ENCODE assay signal across 8 mouse cellular contexts in the genomic region with DNA sequence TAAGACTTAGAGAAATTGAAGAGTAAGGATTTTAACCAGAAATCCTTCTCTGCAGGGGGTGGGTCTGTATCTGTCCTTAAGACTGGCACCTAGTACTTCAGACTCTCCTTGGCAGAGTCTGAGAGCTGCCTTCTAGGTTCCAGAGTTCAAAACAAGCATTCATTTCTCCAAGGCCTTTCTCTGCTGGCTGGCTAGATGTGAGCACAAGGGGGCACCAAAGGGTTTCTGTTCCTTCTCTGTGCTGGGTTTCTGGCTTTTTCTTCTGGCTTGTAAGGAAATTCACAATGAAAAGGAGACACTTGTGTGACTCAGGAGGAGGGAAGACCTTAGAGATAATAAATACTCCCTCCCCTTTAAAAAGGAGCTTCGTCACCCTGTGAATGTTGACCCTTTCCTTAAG.
DNase-seq lines count a peak whose midpoint lies in the region; ATAC-seq lines count a peak whose summit lies in the region.

No protein-coding gene starts in this region.

- H3K27me3 ChIP-seq in kidney, embryonic 15.5 days = no peaks in the 10 kb centered on the region
- no peaks in the 10 kb centered on the region for H3K27me3 ChIP-seq in forebrain, embryonic 11.5 days (ENCODE audit: control insufficient read depth, insufficient read depth, low read length)

- H3K4me2 ChIP-seq in kidney, embryonic 15.5 days = no peak overlapping the region
- no peak overlapping the region for H3K4me2 ChIP-seq in forebrain, embryonic 11.5 days (ENCODE audit: low read depth, low read length, severe bottlenecking)

- H3K4me3 ChIP-seq in kidney, embryonic 15.5 days (replicated peaks) = no peak overlapping the region
- no peak overlapping the region for H3K4me3 ChIP-seq in forebrain, embryonic 11.5 days (ENCODE audit: low read depth, low read length)

- no peak overlapping the region for H3K9ac ChIP-seq in kidney, embryonic 15.5 days
- no peak overlapping the region for H3K9ac ChIP-seq in forebrain, embryonic 11.5 days (ENCODE audit: low read length)

- peak; percentile 38 for DNase-seq in kidney, adult 18-20 months
- DNase-seq in ZHBTc4 (ENCODE audit: low read depth, low spot score) = peak; percentile 21
- peak; percentile 61 for DNase-seq in forebrain, embryonic 11.5 days (ENCODE audit: low spot score)
- peak; percentile 45 to 78 for DNase-seq in layer of hippocampus, adult 18-20 months (ENCODE audit: low spot score in 2 of 2)
- DNase-seq in ovary, postnatal 14 days (ENCODE audit: low spot score) = peak; percentile 18
- DNase-seq in urinary bladder, postnatal 10 days (ENCODE audit: low spot score) = no peak

- no peaks in the 10 kb centered on the region for H3K9me3 ChIP-seq in kidney, embryonic 15.5 days (replicated peaks)
- H3K9me3 ChIP-seq in forebrain, embryonic 11.5 days (ENCODE audit: control insufficient read depth, low read length) = no peaks in the 10 kb centered on the region

- ATAC-seq in kidney, embryonic 15.5 days (replicated peaks; ENCODE audit: low FRiP score) = no peak
- 0 out of 2 replicates have a peak, but pooled peaks have one; percentile 24 for ATAC-seq in forebrain, embryonic 11.5 days (replicated peaks; ENCODE audit: low FRiP score)
- no peak for ATAC-seq in megakaryocyte, adult 5-6 weeks (ENCODE audit: poor library complexity, severe bottlenecking)

- 19% methylated on average over 1 of the region's 1 CpGs for WGBS in kidney, embryonic 15.5 days
- WGBS in forebrain, embryonic 11.5 days = 3% methylated on average over 1 of the region's 1 CpGs

- no peaks in the 10 kb centered on the region for H3K4me1 ChIP-seq in kidney, embryonic 15.5 days
- no peaks in the 10 kb centered on the region for H3K4me1 ChIP-seq in forebrain, embryonic 11.5 days (replicated peaks; ENCODE audit: control insufficient read depth, insufficient read depth, low read length)

- H3K27ac ChIP-seq in kidney, embryonic 15.5 days = no peak overlapping the region
- no peak overlapping the region for H3K27ac ChIP-seq in forebrain, embryonic 11.5 days (ENCODE audit: low read depth, low read length)

- H3K36me3 ChIP-seq in kidney, embryonic 15.5 days = no peaks in the 10 kb centered on the region
- no peaks in the 10 kb centered on the region for H3K36me3 ChIP-seq in forebrain, embryonic 11.5 days (ENCODE audit: control insufficient read depth, insufficient read depth, low read length)
